Mouse (Mus musculus) c-Kit-positive CD71-positive TER-119-positive erythroid progenitor cells, embryonic 14.5 days (primary cell): ENCODE data around the gene Tpbpa.
"Not testable (repeated sequence)": the region's sequence is repeated elsewhere in the genome, so short reads cannot be mapped to it uniquely, and the experiment has no call there.

ENCODE experiments used
- DNase-seq: peaks from one replicate; pipeline ENCODE4 v3.0.0-alpha.2; 2013; ENCODE audit warnings: low spot score

Gene Tpbpa

GRCm38 (mm10) chr13:60941884-60942283, at the start of gene Tpbpa:
Tpbpa (minus strand) TSS chr13:60941984.
- not testable (repeated sequence) for DNase-seq

GRCm38 (mm10) chr13:60986915-60987314, 45.1 kb upstream of the Tpbpa start:
- not testable (repeated sequence) for DNase-seq

- not testable (repeated sequence) for DNase-seq
These were observed 30.5 kb upstream of the Tpbpa start for GRCm38 (mm10) chr13:60972319-60972718.

- not testable (repeated sequence) for DNase-seq
These were observed 22.2 kb upstream of the Tpbpa start for GRCm38 (mm10) chr13:60963985-60964384.

- no peak for DNase-seq
These were observed 19.9 kb upstream of the Tpbpa start for GRCm38 (mm10) chr13:60961706-60962105.

DNA sequence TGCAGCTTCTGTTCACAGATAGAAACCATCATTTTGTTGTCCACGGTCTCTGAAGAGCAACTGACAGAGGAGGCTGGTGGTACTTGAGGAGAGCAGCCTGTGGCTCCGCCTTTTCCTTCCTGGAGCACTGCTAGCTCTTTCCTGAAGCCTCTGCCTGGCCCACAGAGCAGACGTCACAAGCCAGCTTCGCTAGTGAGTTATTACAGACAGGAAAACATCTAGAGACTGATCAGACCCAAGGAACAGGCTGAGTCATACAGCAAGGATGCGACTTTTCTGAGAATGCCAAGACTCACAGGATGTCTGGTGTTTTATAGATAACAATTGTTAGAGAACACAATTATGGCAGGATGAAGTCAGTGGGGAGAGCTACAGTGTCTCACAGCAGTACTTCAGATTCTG, 5.3 kb downstream of the Tpbpa start, which contains the start of the genes Gm49391 and Ctla2a:
Gene Gm49391, minus strand, starts transcription at position 72 of the 402 bp plus-strand sequence.
Gene Ctla2a, minus strand, starts transcription at position 126 of the 402 bp plus-strand sequence.
- DNase-seq, result no peak

DNA sequence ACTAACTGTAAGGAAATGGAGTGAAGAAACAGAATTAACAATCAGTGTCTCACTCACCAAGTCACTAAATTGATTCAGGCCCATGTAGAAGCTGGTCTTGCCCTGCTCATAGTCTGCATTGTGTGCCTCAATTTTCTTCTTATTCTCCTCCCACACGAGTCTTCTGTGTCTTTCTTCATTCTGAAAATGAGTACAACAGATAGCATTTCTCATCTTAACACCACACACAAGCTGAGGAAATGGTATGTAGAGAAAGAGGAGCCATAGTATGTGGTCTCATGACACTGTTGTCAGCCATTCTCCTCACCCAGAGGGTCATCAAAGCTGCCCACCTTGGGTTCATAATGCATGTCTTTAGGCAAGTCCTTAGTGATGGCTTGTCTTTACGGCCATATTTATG, 6.3 kb downstream of the Tpbpa start, which contains the start of gene Gm49393:
Gene Gm49393, minus strand, starts transcription at position 101 of the 400 bp plus-strand sequence.
- not testable (repeated sequence) for DNase-seq

DNA sequence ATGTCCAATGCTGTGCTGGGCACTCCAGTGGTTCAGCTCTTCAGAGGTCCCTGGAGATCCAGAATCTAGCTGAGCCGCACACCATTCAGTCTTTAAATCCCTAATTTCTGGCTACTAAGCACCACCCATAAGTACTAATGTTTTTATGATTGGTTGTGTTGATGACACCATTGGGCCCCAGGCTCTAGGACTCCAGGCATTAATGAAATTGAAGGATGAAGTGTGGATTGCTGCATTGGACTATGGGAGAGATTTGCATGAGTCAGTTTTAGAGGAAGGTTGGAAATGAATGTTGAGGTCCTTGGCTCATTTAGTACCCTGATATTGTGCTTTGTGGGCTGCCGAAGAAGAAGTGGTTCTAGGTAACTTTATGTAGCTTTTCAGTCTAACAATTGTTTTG, 37.0 kb downstream of the Tpbpa start, which contains the start of gene Tpbpb:
Gene Tpbpb, minus strand, starts transcription at position 101 of the 400 bp plus-strand sequence.
- DNase-seq, result not testable (repeated sequence)

GRCm38 (mm10) chr13:60897328-60897727, 44.5 kb downstream of the Tpbpa start, which contains the start of gene Ctla2b:
Ctla2b (minus strand) TSS chr13:60897447.
- DNase-seq, result peak; percentile 6

GRCm38 (mm10) chr13:60896794-60897193, 45.0 kb downstream of the Tpbpa start, which contains the start of gene Gm49392:
Gm49392 (minus strand) TSS chr13:60896894.
- not testable (repeated sequence) for DNase-seq

DNA sequence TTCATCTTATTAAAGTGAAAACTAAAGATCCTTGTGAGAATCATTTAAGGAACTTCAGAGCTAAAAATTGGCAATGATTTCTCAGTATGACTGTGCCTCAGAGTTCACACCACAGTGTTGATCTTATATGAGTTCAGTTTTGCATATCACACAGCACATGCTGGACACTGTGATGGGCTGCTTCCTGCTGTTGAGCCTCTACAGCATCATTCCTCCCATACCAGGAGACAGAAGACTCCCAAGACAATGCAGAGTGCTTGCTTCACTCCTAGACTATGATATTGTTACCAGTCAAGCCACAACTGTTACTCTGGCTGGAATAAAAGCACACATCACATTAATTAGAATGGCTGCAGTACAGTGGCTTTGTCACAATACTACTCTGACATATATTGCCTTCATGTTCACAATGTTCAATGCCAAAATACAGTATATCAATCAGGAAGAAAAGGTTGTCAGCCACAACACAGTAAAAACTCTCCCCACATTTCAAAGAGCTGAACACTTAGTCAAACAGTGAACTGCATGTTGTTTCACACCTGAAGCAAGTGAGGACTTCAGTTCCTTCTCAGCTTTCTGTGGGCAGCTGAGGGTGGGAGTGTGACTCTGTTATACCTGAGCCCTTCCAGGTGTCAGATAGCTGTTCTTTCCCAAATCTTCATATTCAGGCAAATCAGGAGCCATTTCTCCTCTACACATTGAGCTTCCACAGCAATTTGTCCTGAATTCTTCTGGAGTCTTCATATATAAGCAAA, 46.2 kb downstream of the Tpbpa start:
- no peak for DNase-seq

GRCm38 (mm10) chr13:60892301-60892700, 49.5 kb downstream of the Tpbpa start:
- no peak for DNase-seq
